Mouse (Mus musculus) cerebellum, adult 11-12 months (tissue): ENCODE data around the gene Zfp977.
"Not testable (repeated sequence)": the region's sequence is repeated elsewhere in the genome, so short reads cannot be mapped to it uniquely, and the experiment has no call there.

Source experiments
- DNase-seq: peaks from one replicate; pipeline ENCODE4 v3.0.0; 2022

The Zfp977 gene

GRCm38 (mm10) chr7:42592413-42592812 lies at the start of gene Zfp977:
TSS of gene Zfp977 (minus strand) at chr7:42592547.
- DNase-seq: not testable (repeated sequence)

GRCm38 (mm10) chr7:42631031-42631430 lies 38.7 kb upstream of the Zfp977 start:
- DNase-seq: not testable (repeated sequence)

GRCm38 (mm10) chr7:42595666-42596065 lies 3.3 kb upstream of the Zfp977 start:
- not testable (repeated sequence) for DNase-seq

GRCm38 (mm10) chr7:42591311-42591710 lies 1.0 kb downstream of the Zfp977 start:
- DNase-seq: not testable (repeated sequence)

GRCm38 (mm10) chr7:42578488-42578887 lies 13.9 kb downstream of the Zfp977 start, which contains the start of gene Gm21028:
TSS of gene Gm21028 (minus strand) at chr7:42578588.
- no peak for DNase-seq

- DNase-seq: no peak
Measured at GRCm38 (mm10) chr7:42551766-42552165, 40.6 kb downstream of the Zfp977 start.
